Mouse (Mus musculus): ENCODE results near the gene Cdc42bpb.

DNA sequence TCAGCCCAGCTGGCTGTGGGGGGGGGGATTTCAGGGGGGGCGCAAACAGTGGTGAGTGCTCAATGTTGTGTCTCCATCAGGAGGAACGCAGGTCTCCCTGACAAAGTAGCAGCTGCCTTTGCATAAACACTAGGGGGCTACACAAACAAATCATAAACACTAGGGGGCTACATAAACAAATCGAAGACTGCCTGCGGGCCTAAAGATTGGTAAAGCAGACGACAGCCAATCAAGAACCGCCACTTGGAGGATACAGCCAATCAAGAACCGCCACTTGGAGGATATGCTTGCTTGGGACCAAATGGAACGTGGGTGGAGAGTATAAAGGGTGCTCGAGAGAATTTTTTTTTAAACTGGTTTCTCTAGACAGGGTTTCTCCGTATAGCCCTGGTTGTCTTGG is 27.4 kb upstream of the Cdc42bpb start:
- TF ChIP-seq CTCF (IDR thresholded peaks at IDR 0.05; ENCODE audit: borderline replicate concordance, extremely low read depth, insufficient read depth, insufficient read length) (no peak), POLR2A (IDR thresholded peaks at IDR 0.05; ENCODE audit: borderline replicate concordance, extremely low read depth, insufficient read depth, insufficient read length, poor library complexity, severe bottlenecking) (no peak)

All from brain, embryonic 14.5 days (tissue).